Mouse (Mus musculus): Measurements from ENCODE around the gene Slc6a20a.

The Slc6a20a gene

DNA sequence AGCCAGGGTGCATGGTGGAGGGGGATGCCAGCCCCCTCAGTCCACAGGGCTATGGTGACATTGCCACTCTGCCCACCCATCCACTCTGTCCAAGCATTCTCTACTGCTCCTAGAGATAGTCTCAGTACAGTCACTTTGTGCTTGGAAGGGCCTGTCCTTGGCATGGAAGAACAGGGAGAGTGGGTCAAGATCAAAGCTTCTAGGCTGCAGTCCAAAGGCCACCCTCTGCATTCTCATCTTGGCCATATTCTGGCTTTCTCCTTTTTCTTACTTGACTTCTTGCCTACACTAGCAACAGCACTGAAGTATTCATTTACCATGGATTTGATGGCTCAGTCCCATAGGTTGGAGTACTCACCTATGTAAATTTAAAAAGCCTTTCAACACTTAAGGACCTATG is 40.5 kb downstream of the Slc6a20a start:
- DNase-seq (ENCODE audit: low spot score in 2 of 2) = no peak

DNA sequence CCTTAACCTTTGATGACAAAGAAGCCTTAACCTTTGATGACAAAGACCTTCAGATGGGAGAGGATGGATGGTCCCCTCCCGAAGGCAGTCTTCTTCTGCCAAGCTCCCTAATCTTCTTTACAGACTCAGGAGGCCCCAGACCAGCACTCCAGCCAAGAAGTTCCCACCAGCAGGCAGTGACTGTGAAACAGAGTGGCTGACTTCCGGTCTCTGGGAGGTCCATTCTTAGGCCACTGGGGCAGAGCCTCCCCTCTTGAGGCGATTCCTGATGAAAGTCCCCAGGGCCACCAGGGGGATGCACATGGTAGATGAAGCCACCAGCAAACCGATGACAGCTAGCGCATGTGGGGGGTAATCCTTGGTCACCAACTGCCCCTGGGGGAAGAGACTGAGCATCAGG is 41.9 kb downstream of the Slc6a20a start:
- no peak for DNase-seq (ENCODE audit: low spot score in 2 of 2)

DNA sequence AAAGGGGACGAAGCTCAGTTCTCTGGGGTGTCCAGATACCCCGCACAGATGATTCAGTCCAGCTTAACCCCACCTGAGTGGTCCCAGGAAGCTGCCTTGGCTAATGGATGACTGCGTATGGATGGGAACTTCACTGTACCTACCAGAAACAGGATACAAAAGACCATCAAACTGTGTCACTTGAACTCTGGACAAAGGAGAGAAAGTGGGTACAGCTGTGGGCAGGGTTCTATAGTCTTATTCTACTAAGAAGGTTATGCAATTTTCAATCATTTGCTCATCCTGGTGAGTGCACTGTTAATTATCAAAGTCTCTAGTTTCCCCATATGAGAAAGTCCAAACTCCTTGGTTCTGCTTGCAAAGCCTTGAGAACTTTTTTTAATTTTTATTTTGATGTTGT is 45.7 kb downstream of the Slc6a20a start:
- DNase-seq (ENCODE audit: low spot score in 2 of 2) = no peak

DNA sequence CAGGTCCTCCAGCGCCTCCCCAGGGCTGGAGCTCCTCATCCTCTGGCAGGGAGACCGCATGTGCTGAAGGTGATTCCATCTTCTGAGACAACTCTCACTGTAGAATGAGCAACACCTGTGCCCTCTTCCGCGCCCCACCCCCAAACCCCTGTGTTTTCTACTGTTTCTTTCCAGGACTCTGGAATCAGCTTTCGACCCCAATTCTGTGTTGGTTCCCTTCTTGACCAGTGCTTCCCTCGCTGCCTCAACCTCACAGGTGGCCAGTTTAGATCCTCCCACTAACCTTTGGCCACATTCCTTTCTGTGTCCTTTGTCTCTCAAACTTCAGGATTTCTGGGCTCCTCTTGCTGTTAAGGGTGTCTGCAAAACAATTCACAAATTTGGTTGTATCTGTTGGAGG is 46.4 kb downstream of the Slc6a20a start, which contains the start of gene Slc6a20b:
TSS of gene Slc6a20b (minus strand) at position 285 of the 400 bp plus-strand sequence.
- DNase-seq (ENCODE audit: low spot score in 2 of 2) = no peak

DNA sequence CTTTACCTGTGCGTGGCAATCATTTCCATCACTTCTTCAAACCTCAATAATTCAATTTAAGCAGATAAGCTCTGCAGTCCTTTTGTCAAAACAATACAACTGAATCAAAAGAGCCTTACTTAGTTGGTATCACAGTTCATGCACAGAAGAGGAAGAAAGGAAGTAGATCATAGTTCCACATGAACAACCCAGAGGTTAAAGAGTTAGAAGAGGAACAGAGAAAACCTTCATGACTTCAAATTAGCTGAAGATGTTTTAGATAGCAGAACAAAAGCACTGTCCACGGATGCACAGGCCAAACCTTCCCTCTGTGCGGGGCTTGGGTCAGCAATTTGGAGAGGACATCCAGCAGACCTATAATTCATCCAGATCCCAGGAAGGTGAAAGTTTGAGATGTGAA is 47.0 kb downstream of the Slc6a20a start:
- DNase-seq (ENCODE audit: low spot score in 2 of 2) = no peak

DNA sequence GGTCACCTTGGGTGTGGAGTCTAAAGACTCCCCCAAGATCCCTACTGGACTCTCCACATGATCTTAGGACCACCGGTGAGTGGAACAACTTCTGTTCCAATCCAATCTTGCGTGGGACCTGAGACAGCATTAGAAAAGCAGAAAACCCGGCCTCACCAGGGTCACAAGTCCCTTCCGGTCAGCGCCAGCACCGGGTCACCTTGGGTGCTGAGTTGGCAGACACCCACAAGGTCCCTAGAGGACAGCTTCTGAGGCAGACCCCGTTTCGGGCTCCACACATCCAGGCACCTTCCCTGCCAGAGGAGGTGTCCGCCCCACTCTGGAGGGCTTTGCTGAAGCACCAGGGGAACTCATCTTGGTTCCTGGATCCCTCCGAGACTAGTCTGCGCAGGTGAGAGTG is 52.9 kb downstream of the Slc6a20a start:
- DNase-seq (ENCODE audit: low spot score in 2 of 2) = no peak

DNA sequence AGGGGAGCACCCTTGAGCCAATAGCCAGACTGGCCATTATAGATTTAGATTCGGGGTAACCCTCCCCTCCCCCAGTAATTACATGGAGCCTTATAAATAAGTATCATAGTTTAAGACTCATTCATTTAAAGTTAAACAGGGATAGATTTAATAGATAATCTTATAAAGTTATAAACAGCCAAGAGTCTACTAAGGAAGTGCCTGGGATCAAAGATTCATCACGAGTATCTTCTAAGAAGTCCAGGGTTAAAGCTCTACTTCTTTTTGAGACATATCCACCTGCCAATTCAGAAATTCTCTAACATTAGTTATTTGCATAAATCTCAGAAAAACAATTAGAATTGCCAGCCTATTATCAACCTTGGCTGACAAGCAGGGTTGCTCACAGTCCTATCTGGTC is 53.9 kb downstream of the Slc6a20a start:
- no peak for DNase-seq (ENCODE audit: low spot score in 2 of 2)

DNA sequence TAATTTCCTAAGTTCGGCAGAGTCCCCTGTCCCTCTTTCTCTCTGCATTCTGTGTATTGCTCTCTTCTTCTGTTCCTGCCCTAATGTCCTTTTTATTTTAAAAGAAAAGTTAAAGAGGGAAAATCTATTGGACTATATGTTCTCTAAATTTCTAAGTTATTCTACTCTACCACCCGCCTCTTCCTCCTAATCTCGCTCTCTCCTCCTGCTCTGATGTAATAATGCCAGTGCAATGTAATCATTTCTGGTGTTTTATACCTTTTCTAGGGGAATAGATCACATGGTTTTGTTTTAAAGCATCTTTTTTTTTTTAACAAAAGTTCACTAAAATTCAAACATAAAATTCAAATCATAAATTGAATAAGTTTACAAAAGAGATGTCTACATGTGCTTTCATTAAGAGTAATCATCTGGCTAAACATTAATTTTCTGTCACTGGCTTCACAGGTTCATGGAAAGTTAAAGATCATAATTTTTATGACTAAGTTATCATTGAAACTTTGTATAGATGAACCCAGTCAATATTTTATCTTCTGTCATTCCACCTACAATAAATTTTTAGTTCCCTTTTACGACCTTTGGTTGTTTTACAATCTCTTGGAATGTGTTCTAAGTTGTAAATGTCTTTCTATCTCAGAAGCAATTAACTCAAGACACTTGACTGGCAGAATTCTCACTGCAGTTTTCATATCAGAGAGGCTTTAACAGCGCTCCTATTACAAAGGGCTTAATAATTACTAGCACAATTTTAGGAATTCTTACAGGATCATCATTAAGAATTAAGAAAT is 58.2 kb downstream of the Slc6a20a start:
- DNase-seq (ENCODE audit: low spot score in 2 of 2) = no peak

DNA sequence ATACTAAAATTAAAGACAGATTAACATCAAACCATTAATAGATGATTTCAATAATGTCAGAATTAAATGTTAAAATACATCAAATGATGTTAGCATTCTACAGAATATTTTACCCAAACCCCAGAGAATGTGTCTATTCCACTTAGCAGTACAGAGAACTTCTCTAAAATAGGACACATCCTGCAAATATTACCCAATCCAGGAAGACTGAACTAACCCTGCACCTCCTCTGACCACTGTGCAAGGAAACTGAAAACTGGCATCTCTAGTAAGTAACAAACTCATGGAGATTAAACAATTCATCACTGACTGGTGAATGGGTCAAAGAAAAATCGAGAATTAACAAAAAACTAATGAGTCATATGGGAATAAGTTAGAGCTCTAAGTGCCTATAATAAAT is 77.2 kb downstream of the Slc6a20a start:
- DNase-seq (ENCODE audit: low spot score in 2 of 2) = no peak

DNA sequence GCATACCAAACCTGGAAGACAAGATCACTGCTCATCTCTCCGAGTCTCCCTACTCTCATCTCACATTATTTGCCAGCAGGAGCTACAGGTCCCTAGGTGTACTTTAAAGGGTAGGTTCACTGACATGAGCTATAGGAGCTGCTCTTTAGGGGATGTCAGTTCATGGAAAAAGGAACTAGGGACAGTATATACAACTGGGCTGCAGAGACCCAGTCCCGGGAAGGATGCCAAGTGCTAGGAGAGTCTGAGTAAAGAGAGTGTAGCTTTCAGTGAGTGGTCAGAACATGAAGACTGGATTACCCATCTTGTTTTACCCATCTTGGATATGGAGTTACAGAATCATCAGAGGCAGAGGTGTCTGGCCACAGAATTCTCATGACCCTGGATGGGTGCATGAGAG is 81.3 kb downstream of the Slc6a20a start:
- DNase-seq (ENCODE audit: low spot score in 2 of 2) = no peak

DNA sequence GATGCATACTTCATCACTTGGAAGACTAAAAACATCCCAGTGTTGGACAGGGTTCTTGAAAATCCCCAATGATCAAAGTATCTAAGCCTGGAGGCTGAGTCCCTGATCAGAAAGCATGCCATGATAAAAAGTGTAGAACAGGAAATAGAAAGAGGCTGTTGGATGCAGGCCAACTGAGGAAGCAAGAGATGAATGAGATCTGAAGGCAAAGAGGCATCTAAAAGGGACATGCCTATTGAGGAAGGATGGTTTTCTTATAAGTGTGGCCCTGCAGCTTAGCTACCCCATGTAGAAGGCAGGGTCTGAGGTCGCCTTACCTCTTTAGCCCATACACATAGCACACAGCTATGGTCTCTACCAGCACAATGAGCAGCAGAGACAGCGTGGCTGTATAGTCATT is 81.8 kb downstream of the Slc6a20a start:
- DNase-seq (ENCODE audit: low spot score in 2 of 2) = no peak

DNA sequence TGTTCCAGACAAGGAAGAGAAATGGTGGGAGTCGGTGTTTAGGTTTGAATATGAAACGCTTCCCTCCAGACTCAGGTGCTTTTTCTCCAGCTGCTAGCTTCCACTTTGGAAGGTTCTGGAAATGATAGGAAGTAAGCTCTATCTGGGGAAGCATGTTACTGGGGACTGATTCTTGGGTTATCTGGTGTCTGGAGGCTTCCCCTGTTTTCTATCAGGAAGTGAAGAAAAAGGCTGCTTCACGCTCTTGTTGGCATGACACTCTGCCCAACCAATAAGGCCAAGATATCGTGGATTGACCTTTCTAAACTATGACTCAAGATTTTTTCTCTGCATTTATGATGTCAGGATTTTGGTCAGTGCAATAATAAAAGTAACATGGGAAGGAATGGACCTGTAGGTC is 83.5 kb downstream of the Slc6a20a start:
- no peak for DNase-seq (ENCODE audit: low spot score in 2 of 2)

DNA sequence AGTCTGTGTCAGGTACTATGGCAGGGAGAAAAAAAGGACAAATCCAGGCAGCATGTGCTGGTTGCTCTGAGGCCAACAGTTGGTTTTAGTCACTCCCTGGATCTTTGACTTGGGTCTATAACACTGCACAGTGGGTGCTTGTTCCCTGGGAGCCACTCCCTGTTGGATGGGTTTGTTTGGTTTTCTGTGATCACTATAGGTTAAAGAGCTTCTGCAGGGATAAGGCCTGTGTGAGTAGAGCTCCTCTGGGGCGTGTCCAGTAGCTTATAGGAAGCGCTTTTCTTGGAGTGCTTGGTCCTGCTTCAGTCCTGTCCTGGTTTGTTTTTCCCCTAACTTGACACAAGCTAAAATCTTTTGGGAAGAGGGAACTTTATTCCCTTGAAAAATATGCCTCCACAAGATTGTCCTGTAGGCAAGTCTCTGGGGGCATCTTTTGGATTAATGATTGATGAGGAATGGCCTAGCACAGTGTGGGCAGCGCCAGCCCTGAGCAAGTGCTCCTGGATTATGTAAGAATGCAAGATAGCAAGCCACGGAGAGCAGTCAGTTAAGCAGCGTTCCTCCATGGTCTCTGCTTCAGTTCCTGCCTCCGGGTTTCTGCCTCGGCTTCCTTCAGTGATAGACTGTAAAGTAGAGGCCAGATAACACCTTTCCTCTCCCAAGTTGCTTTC is 89.3 kb downstream of the Slc6a20a start:
- no peak for DNase-seq (ENCODE audit: low spot score in 2 of 2)
